Mouse (Mus musculus) kidney, adult 11 months (tissue): ENCODE data around the gene Gpt2.
A peak's percentile ranks its signal among the peaks of the same experiment; 100 is the strongest.

Experiments used
- DNase-seq: peaks from one replicate; pipeline ENCODE4 v3.0.0; 2022

Gpt2 gene

DNA sequence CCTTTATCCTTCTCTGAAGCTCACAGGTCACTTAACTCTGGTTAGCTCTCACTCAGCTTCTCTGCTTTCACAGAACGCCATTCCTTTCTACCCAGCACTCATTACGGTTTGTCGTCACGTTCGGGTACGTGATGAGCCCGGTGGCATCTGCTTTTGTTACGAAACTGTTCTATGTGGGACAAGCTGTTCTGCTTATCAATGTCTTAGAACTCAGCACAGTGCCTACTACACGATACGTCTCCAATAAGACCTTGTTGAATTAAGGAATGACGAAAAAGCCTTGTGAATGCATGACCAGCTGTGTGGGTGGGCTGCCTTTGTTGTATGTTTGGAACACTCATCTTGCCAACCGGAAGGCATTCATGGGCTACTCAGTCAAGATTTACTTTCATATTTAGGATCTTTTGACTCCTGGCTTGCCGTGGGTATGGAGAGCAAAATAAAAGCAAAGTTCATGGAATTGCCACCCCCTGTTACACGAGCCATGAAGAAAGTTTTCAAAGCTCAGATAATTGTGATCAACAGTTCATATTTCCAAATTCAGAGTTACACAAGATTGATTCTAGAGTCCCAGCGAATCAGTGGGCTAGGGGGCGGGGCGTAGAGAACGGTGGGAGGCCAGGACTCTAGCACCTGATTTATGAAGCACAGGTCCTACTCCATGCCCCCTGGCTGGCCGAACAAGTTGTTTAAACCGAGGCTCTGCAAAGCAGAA lies 4.3 kb upstream of the Gpt2 start:
- no peak for DNase-seq

DNA sequence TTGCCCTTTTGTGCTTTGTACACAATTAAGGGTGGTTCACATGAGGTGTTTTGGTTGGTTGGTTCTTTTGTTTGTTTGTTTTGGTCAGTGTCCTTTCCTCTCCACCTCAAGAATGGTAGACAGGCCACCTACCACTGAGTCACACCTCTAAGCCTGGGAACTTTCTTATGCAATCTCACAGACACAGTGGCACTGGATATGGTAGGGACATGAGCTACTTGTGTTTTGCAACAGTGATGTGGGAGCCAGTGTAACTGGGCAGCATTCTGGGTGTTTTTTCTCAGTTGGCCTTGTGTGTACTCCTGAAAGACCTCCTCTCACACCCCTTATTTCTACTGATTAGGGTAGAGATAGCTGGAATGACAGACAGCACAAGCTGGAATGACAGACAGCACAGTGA lies 3.7 kb upstream of the Gpt2 start:
- DNase-seq = no peak

DNA sequence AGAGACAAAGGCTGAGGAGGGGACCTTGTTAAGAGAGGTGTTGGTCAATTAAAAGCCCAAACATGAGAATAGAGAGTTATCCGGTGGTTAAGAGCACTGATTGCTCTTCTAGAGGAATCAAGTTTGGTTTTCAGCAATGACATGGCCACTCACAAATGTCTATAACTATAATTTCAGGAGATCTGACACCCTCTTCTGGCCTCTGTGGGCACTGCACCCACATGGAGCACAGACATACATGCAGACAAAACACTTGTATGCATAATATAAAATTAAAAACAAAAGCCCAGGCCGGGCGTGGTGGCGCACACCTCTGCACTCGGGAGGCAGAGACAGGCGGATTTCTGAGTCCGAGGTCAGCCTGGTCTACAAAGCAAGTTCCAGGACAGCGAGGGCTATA lies 2.8 kb upstream of the Gpt2 start:
- DNase-seq = no peak

DNA sequence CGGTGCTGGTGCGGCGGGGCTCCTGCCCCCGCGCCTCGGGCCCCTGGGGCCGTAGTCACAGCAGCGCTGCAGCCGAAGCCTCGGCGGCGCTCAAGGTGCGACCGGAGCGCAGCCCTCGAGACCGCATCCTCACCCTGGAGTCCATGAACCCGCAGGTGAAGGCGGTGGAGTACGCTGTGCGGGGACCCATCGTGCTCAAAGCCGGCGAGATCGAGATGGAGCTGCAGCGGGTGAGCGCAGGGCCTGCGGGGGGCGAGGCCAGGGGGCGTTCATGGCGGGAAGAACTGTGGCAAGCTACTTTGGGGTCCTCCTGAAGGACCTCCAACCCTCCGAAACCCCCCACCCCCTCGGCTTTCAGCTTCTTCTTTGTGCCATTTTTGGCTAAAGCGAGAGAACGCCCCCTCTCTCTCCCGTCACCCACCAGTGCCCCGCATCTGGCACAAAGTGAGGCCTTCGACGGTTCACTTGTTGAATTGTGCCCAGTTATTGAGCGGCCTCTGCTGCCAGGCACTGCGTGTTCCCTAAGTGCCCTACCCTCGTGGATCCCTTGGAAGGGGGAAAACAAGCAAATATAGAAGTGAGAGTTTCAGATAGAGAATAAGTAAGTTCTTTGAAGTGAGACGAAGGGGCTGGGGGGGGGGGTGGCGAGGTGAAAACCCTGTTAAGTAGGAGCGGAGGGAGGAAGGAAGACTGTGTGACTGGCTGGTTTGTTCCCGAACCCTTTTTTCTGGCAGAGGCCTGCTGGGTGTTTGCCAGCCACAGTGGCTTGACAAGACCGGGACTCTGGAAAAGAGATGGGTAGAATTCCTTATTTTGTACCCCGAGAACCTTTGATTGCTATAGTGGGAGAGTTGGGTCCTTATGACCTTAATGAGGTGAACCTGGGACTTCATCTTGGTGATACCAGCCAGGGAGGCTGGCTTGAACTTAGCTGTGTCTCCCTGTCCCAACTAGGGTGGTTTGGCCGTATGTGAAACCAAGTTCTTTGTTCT lies 860 bp downstream of the Gpt2 start:
- no peak for DNase-seq

DNA sequence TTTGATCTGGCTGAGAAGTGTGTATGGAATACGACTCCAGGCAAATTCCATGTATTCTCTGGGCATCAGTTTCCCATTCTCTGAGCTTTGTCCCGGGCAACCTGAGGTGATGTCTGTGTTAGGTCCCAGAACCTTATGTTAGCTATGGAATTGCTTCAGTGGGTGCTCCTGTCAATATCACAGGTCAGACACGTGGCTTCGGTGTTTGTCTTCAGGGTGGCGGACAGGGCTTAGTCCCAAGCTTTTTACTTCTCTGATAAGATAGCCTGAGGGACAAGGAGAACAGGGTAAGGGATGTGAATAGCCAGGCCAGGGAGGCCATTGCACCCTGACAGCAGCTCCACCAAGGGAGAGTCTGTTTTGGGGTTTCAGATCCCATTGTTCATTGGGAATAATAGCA lies 3.7 kb downstream of the Gpt2 start:
- no peak for DNase-seq

DNA sequence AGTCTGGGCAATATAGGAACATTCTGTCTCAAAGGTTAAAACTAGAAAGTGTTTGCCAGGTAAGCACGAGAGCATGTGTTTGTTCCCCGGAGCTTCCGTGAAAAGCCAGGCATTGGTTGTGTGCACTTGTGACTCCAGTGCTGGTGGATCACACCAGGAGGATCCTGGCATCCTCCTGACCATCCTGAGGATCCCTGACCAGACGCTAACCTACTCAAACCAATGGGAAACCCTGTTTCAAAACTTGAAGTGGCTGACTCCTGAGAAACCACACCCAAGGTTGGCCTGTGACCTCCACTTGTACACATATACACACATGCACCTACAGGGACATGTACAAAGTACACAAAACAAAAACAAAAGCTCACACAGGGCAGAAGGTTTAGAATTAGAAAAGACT lies 4.4 kb downstream of the Gpt2 start:
- DNase-seq = no peak

DNA sequence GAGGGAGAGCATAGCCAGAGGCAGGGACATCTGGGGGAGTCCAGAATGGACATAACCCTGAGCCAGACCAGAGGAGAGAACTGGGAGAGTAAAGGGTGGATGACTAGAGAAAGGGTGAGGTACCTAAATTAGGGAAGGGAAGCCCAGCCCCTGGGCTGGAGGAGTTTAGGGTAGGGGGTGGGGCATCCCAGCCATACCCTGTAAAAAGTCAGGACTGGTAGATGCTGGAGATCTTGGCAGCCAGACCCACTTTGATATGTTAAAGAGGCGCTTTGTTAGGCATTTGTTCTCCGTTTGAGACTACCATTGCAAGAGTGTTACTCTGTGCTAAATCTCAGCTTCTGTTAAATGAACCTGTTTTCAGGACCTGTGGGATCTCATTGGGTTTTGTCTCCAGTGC lies 6.2 kb downstream of the Gpt2 start:
- DNase-seq = no peak

DNA sequence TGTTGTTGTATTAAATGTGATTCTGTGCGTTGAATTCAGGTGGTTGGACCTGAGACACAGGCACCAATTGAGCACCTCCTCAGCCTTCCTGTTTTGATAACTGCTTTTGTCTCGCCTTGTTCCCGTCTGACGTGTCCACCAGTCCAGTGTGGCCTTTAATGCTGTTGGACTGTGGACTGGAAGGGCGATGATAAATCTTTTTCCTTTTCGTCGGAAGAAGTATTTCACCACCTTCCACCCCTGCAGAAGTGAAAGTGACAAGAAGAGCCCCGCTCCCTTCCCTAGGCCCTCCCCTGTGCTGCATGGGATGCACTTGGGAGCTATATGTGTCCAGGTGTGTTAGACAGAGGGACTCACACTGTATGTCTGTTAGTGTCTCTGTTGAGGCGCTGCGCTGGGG lies 8.1 kb downstream of the Gpt2 start:
- DNase-seq = no peak

DNA sequence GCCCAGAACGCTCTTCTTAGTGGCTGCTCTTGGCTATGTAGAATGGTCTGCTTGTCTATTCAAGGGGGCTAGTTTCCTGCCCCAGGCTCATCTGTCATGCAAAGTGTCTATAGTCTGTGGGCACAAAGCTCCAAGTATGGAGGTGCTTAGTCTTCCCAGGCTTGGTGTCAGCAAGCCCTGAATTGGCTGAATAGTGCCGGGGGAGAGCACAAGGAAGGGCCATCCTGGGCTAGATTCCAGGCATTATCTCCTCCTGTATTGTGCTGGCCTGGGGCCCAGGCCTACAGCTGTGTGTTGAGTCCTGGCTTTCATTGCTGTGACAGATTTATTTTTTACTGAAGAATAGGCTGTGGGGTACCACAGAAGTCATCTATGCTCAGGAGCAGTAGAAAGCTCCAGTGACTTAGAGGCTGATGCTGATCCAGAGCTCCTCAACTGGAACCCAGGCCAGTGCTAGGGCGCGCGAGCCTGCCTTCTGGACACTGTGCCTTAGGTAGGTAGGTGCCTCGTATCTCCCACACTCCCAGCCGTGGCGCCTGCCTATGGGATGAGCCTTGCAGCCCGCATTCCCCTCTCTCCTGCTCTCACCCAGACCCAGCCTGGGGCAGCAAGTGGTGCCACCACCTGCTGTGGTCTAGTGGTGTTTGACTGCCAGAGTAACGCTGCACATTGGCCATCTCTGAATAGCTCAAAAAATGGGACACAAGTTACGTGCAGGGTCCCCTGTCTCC lies 8.7 kb downstream of the Gpt2 start:
- DNase-seq = no peak

DNA sequence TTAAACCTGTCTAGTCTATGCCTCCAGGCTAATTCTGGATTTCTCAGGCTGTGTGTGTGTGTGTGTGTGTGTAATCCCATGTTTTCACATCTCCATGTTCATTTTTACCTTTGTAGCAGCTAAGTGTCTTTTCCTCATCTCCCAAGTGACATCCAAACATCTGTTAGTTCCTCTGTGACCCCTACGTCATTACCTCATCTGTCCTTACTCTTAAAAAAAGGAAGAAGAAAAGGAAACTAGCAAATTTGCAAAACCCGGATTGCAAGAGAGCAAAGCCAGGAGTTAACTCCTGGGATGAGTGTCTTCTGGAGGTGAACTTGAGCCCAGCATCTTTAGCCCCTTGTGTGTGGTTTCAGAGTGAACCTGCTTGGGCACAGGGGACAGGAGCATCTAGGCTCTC lies 10.0 kb downstream of the Gpt2 start:
- DNase-seq = no peak

DNA sequence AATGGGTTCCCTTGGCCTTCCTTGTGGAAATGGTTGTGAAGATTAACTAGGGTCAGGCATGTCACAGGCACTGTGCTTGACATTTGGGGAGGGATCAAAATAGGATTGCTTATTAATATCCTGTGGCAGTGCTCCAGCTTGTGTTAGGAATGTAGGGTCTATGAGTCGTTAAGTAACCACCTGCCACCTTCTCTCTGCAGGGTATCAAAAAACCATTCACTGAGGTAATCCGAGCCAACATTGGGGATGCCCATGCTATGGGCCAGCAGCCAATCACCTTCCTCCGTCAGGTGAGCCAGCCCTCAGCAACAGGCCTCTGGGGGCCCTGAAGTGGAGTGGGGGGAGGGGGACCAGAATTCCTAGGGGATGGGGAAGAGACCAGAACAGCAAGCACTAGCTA lies 10.7 kb downstream of the Gpt2 start:
- DNase-seq = no peak

DNA sequence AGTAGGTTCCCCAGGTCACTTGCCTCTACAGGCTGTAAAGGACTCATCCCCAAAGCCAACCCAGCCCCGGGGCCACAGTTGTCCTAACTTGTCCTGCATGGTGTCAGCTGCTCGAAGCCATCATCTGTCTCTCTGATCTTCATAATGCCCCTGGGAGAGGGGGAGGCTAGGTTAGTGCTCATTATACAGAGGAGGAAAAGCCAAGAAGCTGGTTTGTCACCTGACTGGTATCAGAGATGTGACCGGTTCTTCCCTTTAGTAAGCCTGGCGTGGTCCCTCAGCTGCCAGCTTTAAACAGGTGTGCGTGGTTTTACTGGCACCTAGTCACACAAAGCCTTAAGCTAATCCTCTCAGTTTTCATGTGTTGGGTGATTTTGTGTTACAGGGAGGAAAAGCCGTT lies 12.3 kb downstream of the Gpt2 start:
- DNase-seq = no peak

DNA sequence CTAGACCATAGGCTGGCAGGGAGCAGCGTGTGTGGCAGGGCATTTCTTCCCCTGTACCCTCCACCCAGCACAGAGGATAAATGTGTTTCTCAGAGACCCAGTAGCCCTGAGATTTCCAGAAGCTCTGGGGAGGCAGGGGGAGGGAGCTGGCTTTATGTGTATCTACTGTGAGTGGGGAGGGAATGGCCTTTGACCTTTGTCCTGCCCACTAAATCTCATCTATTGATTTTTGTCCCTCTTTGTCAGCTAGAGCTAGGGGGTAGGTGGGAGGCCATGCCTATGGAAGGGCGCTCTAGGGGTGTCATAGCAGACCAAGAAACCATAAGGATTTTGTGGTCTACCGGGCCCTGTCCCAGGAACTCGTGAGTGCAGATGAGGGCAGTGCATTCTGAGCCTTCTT lies 14.2 kb downstream of the Gpt2 start:
- DNase-seq = no peak

DNA sequence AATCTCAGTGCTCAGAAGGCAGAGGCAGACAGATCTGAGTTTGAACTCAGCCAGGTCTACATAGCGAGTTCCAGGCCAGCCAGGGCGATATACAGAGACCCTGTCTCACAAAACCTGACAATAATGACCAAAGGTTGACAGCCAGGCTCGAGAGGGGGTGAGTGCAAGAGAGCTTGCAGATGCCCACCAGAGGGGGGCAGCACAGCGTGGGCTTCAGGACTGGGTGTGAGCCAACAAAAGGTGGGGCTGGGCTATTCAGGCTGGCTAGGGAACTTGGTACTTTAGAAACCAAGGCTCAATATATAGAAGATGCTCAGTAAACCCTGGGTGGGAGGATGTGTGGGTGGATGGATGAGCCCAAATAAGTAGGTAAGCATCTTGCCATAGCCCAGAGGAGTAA lies 16.3 kb downstream of the Gpt2 start:
- no peak for DNase-seq

DNA sequence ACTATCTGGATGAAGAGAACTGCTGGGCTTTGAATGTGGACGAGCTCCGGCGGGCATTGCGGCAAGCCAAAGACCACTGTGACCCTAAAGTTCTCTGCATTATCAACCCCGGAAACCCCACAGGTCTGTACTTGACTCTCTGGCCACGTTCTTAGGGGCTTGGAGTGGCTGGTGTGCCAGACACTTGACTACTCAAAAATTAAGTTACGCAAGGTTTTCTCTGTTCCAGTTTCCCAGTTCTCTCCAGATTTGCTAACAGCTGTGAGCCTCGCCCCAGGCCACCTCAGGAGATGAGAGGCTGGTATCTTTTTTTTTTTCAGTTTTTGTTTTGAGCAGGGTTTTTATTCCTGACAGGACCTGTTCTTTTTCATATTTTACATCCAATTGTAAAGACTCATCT lies 19.9 kb downstream of the Gpt2 start:
- DNase-seq = no peak

DNA sequence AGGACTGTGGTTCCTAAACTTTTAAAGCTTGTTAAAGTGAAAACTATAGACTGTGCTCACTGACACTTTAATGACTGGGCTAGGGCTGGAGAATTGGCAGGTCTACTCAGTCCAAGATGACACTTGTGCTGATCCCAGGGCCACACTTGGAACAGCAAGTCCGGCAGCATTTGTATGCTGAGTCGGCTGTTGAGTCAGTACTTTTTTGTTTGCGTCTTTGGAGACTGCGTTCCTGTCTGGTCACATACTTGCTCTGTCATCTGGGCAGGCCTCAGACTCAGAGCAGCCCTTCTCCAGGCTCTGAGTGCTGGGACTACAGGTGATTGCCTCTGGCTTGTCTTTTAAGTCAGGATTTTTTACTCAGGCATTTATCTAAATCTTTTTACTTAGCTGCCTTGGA lies 20.9 kb downstream of the Gpt2 start:
- DNase-seq = no peak

DNA sequence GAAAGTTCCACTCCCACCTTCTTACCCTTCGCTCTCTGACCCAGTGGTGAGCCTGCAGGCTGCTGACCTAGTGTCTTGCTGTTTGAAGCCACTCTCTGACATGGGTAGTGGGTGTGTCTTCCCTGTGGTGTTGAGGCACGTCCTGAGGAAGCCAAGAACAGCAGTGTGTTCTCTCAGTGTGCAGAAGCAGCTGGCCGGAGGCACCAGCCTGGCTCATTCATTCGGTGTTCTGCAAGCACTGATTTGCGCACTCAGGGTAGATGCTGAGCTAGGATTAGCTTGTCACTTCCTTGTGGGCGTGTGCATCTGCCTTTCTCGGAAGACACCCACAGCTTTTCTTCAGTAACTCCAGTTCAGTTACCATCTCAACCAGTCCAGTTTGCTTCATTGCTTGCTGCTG lies 23.0 kb downstream of the Gpt2 start:
- DNase-seq = no peak

DNA sequence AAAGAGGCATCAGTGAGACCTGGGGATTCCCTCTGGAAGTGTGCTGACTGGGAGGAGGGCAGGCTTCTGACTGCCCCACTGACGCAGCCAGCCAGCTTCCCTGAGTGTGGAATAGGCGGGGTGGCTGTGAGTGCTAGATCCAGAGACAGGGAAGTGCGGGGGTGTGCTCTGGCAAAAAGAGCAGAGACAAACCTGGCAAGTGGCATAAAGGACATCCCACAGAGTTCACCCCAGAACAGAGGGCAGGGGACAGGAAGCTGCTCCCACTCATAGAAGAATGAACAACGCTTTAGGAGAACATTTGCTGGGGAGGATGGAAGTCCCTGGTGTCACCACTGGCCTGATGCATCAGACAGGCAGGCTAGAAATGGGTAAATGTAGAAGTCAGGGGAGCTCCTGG lies 25.0 kb downstream of the Gpt2 start:
- no peak for DNase-seq

DNA sequence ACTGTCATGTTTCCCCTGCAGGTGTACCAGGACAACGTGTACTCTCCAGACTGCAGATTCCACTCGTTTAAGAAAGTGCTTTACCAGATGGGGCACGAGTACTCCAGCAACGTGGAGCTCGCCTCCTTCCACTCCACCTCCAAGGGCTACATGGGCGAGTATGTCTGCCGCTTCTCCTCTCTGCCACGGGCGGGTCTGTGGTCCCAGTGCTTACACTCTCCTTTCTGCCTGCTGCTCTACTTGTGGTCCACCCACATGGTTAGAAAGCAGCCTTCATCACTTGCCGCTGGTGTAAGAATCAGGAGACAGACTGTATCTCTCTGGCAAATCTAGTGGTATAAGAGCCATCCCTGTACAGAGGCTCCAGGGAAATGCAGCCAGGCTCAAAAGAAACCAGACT lies 25.6 kb downstream of the Gpt2 start:
- no peak for DNase-seq

DNA sequence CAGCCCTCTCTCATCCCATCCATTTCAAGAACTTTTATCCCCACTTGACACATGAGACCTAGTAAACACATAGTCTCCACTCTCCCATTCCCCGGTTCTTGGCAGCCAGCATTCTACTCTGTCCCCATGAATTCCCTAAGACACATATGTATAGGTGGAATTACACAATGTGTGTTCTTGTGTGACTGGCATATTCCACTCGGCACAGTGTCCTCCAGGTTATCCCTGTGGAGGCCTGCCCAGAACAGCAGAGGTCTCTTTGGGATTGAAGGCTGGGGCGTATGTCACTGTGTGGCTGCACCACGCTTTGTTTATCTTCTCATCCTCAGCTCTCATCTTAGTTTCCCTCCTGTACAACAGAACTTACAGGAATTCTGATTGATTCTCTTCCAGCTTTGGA lies 28.2 kb downstream of the Gpt2 start:
- DNase-seq = no peak

DNA sequence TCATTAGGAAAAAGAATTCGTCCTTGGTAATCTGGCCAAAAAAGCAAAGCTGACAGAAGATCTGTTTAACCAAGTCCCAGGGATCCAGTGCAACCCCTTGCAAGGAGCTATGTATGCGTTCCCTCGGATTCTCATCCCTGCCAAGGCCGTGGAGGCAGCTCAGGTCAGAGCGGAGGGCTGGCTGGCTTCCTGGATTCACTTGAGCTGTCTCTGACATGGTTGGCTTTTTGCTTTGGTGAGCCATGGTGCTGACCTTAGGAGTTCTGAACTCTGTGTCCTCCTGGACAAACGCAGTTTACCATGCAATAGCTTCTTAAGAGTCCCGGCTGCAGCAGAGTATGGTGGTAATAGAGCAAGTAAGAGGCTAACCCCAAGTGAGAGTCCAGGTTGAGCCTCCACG lies 29.0 kb downstream of the Gpt2 start:
- DNase-seq = peak; percentile 13

DNA sequence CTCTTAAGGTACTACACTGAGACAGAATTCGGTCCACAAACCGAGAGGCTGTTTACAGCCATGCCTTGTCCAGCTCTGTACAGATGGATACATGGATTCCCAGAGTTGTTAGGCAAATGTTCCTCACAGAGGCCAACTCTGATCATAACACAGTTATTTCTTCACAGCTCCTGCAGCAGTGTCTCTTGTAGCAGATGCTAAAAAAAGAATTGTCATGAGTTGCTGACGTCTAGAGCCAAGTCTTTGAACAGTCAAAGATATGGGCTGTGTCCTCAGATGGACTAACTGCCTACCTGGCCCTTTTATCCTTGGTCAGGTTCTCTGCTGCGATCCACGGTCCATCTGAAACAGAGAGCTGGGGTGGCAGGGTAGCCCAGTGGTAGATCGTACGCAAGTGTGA lies 31.7 kb downstream of the Gpt2 start:
- DNase-seq = no peak

DNA sequence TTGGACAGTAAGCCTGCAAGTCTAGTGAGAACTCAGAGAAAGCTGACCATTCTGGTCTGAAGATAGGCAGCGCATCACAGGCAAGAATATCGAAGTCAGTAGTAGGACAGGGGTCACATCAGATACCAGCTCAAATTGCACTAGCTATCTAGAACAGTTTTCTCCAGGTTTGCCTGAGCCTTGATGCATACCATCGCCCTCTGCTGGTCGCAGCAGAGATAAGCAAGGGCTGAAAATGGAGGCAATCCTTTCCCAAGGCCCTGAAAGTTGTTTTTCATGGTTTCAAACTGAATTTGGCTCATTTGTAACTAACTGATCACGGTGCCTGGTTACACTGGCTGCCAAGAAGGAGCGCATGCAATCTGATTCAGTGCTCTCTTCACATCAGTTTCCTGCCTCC lies 33.7 kb downstream of the Gpt2 start:
- no peak for DNase-seq

DNA sequence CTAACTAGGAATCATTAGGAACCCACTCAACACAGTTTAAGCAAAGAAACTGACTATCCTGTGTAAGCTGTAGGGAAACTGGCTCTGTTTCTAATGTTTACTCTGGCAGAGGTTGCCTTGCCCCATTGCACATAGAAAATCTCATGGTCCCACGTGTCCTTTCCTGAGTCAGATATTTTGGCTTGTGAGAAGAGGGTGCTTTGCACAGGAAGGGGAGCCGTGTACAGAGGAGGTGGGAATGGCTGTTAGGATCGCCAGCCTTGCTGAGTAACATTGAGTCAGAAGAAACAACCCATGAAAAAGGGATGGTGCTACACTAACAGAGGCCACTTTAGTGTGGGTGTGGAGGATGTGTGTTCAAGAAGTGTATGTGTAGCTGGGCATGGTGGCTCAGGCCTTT lies 36.6 kb downstream of the Gpt2 start:
- no peak for DNase-seq
